Mouse (Mus musculus): ENCODE measurements around the gene Map4k4.

The Map4k4 gene

DNA sequence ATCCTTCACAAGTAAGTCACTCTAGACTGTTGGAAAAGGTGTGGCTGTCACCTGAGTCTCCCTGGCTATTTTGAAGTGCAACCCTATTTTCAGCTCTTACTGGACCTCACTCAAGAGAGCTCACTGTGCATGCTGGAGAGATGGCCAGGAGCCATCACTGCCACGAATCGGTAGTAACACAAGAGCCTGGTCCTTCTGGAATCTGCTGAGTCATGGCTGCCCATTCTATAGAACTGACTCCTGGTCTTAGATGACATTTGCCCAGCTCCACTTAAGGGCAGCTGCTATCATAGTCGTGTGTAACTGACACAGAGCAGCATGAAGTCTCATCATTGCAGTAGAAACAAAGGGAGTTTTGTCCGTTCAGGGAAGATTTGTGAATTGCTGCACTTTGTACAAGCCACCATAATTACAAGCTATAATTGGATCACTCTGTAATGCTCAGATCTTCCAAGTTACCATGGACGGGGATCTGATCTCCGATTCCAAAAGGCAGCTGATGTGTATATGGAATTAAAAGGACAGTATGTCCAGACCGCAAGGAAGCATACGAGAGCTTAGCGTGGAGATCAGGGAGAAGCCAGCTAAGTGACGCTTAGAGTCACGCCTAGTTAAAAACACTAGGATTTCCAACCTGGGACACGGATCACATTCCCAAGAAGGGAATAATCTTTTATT lies 133.2 kb downstream of the Map4k4 start:
- 51% methylated on average over 12 of the region's 12 CpGs for WGBS

DNA sequence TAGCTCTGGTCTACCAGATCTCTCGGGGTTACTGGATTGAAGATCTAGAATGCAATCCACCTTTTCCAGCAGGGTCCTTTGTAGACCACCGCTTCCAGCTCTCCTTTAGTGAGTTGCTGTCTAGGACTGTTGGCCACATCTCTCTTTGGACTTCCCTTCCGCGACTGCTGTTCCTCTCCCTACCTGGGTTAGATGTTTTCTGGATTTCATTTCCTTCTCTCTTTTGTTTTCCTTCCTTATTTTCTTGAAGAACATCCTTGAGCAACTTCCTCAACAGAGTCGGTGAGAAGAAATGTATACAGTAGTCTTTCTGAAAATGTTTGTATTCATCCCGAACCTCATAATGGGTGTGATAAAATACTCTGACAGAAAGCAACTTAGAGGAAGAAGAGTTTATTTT lies 137.1 kb downstream of the Map4k4 start:
- WGBS = 90% methylated on average over 6 of the region's 6 CpGs

DNA sequence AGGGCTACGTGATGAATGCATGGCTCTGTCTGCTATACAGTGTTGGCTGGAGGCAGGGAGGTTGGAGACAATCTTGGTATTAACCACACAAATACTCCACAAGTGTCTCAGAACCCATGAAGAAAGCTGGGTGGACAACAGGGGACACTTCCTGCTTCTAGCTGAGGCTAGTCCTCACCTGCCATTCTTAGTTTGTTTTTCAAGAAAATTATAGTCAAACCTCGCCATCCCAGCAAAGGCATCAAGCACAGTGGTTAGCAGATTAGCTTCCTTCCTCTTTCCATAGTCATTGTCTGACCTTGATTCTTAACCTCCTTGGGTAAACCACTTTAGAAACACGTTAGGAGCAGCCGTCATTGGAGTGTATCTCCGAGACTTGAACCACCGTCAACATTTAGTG lies 145.0 kb downstream of the Map4k4 start:
- 83% methylated on average over 6 of the region's 6 CpGs for WGBS

DNA sequence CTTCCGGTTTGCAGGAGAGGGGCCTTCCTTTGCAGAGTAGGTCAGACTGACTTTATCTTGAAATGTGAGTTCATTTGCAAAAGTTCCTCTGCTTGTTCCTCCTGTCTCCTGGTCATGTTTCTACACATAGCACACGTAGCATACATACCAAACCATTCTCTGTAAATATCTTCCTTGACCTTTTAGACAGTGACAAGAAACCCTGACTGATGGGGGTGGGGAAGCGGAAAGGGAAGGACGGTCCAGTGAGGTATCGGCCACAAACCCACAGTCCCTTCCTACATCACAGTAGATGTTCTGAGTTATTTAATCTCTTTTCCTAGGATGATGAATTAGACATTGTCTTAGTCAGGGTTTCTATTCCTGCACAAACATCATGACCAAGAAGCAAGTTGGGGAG lies 145.9 kb downstream of the Map4k4 start:
- 83% methylated on average over 5 of the region's 5 CpGs for WGBS

DNA sequence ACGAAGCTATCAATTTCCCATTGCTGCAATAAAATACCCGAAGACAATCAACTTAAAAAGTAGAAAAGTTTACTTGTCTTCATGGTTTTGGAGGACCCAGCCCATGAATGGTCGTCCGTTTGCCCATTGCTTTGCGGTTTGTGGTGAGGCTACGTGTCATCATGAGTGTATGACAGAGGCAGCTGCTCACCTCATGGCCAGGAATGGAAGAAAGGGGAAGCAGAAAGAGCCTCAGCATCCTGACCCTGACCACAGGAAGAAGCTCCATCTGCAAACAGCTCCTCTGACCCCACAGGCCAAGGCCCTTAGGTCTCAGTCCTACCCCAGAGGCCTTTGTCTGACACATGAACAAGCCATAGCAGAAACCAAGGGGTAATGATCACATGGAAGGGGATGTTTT lies 150.4 kb downstream of the Map4k4 start:
- 94% methylated on average over 6 of the region's 6 CpGs for WGBS

DNA sequence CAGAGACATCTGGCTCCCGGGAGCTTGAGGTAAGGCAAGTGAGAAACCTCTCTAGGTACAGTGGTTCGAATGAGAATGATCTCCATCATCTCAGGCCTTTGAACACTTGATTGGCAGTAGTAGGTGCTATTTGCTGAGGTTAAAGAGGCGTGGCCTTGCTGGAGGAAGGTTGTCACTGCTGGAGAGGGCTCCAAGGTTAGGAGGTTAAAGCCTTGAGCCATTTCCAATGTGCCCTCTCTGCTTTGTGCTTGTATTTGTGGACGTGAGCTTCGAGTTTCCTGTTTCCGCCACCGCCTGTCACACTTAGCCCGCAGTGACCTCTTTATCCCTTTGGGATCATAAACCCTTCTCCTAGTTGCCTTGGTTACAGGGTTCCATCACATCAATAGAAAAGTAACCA lies 151.4 kb downstream of the Map4k4 start:
- WGBS = 85% methylated on average over 8 of the region's 8 CpGs

DNA sequence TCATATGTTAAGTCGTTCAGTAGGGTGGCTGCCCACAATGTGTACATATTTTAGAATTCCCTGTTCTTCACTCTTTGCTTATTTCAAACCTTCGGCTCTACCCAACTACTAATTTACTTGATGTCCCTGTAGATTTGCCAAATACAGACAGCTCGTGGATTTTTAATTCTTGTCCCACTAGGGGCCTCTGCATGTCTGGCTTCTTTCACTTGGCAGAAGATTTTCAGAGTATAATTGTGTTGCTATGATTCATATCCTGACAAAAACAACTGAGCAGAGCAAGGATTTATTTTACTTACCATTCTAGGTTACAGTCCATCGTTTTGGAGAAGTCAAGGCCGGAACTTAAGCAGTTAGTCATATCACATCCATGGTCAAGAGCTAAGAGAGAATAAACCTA lies 152.4 kb downstream of the Map4k4 start:
- 61% methylated on average over 5 of the region's 5 CpGs for WGBS

DNA sequence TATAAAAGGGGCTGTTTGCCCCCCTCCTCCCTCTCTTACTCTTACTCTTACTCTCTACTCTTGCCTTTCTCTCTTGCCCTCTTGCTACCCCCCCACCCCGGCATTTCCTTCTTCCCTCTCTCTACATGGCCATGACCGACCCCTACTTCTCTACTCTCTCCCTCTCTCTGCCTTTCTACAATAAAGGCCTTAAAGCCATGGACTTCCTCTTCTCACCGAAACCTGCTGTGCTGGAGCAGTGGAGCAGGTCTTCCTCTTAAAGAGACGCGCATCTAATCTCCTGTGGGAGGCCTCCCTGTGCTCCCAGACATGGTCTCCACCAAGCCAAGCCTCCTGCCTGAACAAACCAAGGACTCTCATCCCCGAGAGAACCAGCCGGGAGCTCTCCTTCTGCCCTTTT lies 154.3 kb downstream of the Map4k4 start:
- WGBS = 85% methylated on average over 7 of the region's 7 CpGs

DNA sequence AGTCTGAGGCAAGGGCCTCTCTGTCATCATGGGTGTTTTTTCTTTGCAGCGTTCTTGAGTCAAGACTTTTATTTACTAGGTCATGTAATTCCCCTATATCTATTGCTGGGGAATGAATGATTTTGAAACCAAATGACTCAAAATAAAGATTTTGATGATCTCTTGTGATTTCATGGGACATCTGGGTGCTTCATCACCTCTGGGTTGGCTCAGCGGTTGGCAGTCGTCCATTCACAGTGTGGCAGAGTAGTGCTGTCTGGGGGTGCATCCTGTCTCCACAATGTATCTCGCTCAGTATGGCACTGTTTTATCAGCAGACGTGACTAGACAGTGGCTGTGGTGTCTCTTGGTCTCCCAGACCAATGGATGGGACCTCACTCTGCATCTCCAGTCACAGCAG lies 155.2 kb downstream of the Map4k4 start:
- WGBS = 75% methylated on average over 5 of the region's 5 CpGs

DNA sequence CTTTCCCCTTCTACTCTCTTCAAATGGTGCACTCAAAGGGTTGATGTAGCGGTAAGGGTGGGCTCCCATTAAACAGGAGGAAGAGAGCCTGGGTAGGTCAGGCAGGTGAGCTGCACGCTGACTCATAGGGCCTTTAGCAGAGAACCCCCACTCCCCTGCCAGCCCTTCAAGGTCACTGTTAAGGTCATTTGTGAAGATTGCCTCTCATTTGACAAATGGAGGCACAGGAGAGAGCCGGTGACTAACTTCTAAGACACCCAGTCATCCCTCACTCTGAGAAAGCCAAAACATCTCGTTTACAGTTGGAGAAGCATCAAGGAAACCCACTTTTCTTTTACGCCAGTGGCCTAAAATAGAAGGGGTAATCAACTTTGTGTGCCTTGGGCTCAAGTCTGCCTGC lies 156.6 kb downstream of the Map4k4 start:
- 80% methylated on average over 5 of the region's 5 CpGs for WGBS

DNA sequence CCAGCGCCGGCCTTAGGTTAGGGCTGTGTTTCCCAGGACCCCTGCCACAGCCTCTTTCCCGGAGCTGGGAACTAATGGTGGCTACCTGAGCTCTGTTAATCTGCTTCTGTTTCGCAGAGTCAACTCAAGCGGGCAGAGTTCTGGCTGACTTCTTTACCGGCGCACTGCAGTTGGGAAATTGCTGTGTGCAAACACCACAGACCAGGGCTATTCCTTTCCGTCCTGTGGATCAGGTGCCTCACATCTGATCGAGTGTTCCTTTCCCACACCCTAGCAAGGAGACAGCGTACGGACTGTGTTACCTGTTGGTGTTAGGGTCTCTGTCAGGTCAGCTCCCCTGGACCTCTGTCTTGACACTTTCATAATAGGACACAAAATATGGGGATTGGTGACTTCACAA lies 157.3 kb downstream of the Map4k4 start:
- WGBS = 82% methylated on average over 11 of the region's 11 CpGs

DNA sequence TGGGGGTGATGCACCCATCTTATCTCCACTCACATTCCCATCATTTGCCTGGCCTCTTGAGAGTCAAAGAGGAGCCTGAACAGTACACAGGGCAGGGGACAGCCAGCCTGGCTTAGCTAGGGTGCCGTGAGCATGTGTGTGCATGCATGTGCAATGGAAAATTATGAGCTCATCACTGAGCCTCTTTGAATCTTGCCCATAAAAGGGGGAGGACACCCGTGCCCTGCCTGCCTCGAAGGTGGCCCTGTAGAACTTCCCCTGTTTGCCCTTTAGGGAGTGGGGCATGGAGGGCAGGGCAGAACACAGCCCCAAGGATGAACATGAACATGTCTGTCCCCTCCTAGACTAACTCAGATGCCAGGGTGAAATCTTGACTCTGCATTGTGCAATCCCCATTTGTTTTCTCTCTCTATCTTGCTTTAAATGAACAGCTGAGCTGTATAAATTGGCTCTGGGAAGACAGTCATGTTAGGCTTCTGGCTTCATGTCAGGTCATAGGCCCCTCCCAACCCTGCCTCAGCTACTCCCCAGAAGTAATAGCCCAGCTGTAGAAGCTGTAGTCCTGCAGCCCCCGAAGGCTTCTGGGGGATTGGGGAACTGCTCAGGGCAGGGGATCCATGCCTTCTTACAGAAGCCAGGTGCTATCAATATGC lies 158.5 kb downstream of the Map4k4 start:
- WGBS = 72% methylated on average over 4 of the region's 4 CpGs

DNA sequence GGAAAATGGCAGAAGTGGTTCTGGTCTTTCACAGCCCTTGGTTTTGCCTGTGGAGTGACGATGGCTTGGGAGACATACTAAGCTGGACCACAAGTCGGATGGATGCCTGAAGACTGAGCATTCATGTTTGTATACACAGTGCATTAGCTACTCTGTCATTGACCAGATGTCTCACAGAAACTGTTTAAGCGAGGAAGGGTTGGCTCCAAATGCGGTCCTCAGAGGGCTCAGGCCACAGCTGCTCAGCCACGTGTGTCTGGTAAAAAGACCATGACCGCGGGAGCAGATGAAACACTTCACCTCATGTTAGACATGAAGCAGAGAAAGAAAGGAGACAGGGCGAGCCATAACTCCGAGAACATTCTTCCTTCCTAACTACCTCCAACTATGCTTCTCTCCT lies 160.6 kb downstream of the Map4k4 start:
- WGBS = 91% methylated on average over 9 of the region's 9 CpGs

DNA sequence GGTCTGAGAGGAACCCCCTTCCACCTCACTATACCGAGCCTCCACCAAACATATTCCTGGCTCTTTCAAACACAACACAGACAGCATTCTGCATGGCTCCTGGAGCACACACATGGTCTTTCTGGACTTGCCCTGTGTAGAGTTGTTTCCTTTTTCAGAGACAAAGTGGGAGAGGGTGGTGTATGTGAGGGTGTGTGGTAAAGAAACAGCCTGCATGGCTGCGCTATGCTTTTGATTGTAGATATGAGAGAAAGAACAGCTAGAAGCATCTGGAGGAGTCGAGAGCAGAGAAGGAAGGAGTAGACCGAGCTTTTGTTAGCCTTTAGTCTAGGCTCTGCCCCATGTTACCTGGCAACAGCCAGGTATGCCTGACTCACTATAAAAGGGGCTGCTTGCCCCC lies 162.7 kb downstream of the Map4k4 start:
- 52% methylated on average over 4 of the region's 4 CpGs for WGBS

DNA sequence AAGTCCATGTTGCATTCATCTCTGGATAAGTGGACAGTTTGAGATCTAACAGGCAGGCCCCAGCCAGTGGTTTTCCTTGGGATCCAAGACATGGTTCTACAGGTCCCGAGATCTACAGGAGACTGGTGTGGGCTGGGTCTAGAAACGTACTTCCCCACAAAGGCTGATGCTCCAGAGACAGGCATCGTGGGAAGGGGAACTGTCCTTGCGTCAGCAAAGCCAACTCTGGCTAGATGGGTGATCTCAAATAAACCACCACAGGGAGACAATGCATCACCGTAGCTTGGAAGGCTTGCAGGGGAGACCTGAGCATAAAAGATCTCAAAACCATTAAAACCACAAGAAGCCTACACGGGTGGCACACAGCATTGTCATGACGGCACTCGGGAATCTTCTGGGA lies 163.8 kb downstream of the Map4k4 start:
- WGBS = 93% methylated on average over 8 of the region's 8 CpGs

DNA sequence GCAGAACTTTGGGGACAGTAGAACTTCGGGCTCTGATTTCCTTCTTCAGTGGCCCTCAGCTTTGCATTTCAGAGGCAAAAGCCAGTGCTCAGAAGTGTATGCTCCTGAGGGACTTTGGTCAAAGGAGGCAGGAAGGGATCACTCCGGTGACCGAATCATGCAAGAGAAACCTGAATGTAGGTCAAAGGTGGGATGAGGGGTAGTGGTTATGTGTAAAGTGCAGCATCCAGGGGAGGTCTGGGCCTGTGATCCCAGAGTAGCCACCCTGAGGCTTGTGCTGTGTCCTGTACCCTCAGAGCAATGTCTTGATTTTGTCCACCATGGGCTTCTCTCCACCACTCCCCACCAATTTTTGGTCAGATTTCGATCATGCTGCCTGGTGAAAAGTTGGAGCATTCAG lies 171.8 kb downstream of the Map4k4 start:
- 88% methylated on average over 4 of the region's 4 CpGs for WGBS

DNA sequence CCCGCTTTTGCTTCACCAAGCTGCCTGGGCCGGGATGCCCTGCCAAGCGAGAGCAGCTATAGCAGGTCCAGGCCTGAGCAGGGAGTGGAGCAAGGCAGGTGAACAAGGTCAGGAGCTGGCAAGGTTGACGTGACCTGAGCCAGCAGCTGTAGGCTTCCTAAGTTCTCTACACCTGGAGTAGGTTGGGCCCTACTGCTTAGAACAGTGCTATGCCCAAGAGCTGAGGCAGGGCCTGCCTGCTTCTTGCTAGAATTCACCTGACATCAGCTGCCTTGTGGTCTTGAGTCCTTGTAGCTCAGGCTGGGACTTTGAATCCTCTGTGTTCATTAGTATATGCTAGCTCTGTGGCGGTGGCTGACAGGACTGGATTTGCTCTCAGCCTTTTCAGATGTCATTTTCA lies 173.1 kb downstream of the Map4k4 start, which contains the start of gene Il1r2:
Gene Il1r2, plus strand, starts transcription at position 301 of the 400 bp plus-strand sequence.
- WGBS = 98% methylated on average over 5 of the region's 5 CpGs
